Mouse (Mus musculus): Measurements from ENCODE around the gene Gprin2. TPM values are rescaled to one million over a fixed set of nuclear protein-coding genes. Genes with fewer than 3 reads are reported as not detected.

The Gprin2 gene
- polyA plus RNA-seq, 1 experiment = under 0.01 TPM

DNA sequence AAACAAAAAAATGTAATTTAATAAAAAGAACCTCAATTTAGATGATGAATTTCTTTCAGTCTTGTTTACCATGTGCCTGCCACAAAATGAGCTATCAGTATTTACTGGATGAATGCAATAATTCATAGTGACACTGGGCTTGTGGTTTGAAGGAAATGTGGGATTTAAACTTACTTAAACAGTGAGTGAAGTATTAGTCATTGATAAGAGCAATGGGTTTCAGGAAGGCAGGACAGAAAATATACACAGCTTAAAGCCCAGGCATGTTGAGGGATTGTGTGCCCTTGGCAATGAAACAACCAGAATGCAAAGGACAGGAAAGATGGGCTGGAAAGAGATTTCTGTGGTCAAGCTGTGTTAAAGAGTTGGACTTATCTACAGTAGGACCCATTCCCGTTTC lies 59.1 kb downstream of the Gprin2 start:
- Histone ChIP-seq H3K79me2 (ENCODE audit: control insufficient read depth, insufficient read depth) (no peaks in the 10 kb centered on the region), H3K27me3 (ENCODE audit: control insufficient read depth, insufficient read depth, insufficient read length) (no peaks in the 10 kb centered on the region), H3K4me3 (ENCODE audit: insufficient read depth, poor library complexity, severe bottlenecking) (no peak overlapping the region), H3ac (ENCODE audit: control insufficient read depth, insufficient read length, low read depth) (no peak overlapping the region), H3K36me3 (ENCODE audit: control insufficient read depth, insufficient read depth) (peaks cover 5% of the 10 kb centered on the region), H3K79me3 (ENCODE audit: low read depth) (no peaks in the 10 kb centered on the region)
- TF ChIP-seq MYOG (IDR thresholded peaks at IDR 0.05; ENCODE audit: control insufficient read depth, extremely low read depth, insufficient read length) = no peak
- no peak for TF ChIP-seq CTCF (IDR thresholded peaks at IDR 0.05; ENCODE audit: control insufficient read depth, insufficient read depth, insufficient read length)
- peak; percentile 94 for TF ChIP-seq FOSL1 (IDR thresholded peaks at IDR 0.05; ENCODE audit: insufficient read depth, low read length, poor library complexity, severe bottlenecking)
- peak; percentile 23 for TF ChIP-seq MYOD1 (IDR thresholded peaks at IDR 0.05; ENCODE audit: control insufficient read depth, insufficient read length, low read depth)
- TF ChIP-seq USF1 (IDR thresholded peaks at IDR 0.05; ENCODE audit: low read depth) = no peak
- TF ChIP-seq CEBPB (IDR thresholded peaks at IDR 0.05; ENCODE audit: low read depth) = no peak
- TF ChIP-seq MAX (IDR thresholded peaks at IDR 0.05) = peak; percentile 77

DNA sequence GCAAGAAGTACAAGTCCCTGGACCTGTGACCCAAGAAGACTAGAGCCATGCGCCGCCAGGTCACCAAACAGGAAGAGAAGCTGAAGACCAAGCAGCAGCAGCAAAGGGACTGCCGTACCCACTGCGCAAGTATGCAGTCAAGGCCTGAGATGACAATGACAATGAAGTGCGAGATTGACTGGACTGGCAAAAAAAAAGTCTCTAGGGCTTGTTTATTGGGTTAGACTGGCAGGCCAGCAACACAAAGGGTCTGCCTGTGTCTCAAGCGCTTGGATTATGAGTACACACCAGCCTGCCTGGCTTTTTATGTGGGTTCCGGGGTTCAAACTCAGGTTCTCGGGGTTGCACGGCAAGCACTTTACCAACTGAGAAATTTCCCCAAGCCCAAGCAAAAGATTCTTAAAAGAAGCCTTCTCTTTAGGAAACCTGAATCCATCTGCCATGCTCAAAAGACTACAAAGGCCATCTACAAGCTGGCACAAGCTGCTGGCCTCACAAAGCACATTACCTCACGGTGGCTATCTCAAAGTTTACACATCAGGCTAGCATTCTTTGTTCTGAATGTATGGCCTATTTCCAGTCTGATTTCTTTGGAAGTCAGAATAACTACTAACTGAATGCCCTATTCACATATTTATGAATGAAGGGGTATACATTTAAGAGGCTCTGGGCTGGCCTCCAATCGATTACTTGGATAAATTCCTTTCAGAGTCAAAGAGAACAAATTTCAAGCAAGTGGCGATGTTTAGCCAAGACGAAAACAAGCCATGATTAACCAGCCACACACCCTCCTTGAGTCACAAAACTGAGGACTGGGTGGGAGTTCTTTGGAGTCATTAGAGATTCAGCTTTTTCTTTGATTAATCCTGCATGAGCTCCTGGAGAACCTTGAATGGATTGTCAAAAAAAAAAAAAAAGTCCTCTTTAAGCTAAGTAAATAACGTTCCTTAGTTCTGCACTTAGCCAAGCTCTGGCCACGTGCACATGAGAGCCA lies 61.5 kb downstream of the Gprin2 start:
- Histone ChIP-seq H3K36me3 (ENCODE audit: control insufficient read depth, insufficient read depth) (no peaks in the 10 kb centered on the region), H3ac (ENCODE audit: control insufficient read depth, insufficient read length, low read depth) (no peak overlapping the region), H3K79me2 (ENCODE audit: control insufficient read depth, insufficient read depth) (no peaks in the 10 kb centered on the region), H3K4me3 (ENCODE audit: insufficient read depth, poor library complexity, severe bottlenecking) (no peak overlapping the region), H3K27me3 (ENCODE audit: control insufficient read depth, insufficient read depth, insufficient read length) (no peaks in the 10 kb centered on the region), H3K79me3 (ENCODE audit: low read depth) (no peaks in the 10 kb centered on the region)
- TF ChIP-seq USF1 (IDR thresholded peaks at IDR 0.05; ENCODE audit: low read depth) (no peak), FOSL1 (IDR thresholded peaks at IDR 0.05; ENCODE audit: insufficient read depth, low read length, poor library complexity, severe bottlenecking) (no peak), MAX (IDR thresholded peaks at IDR 0.05) (no peak), CTCF (IDR thresholded peaks at IDR 0.05; ENCODE audit: control insufficient read depth, insufficient read depth, insufficient read length) (no peak), MYOG (IDR thresholded peaks at IDR 0.05; ENCODE audit: control insufficient read depth, extremely low read depth, insufficient read length) (no peak), MYOD1 (IDR thresholded peaks at IDR 0.05; ENCODE audit: control insufficient read depth, insufficient read length, low read depth) (no peak), CEBPB (IDR thresholded peaks at IDR 0.05; ENCODE audit: low read depth) (no peak)

Other genes with a start within 250 kb of the Gprin2 start
- not detected for gene Rbp3, start 247.7 kb downstream of the Gprin2 start, polyA plus RNA-seq (2012; fragmentation: generic; extraction: Trizol)
- gene Zfp488, start 222.9 kb downstream of the Gprin2 start, polyA plus RNA-seq (2012; fragmentation: generic; extraction: Trizol) = not detected
- not detected for gene Gm30083, start 186.5 kb downstream of the Gprin2 start, polyA plus RNA-seq (2012; fragmentation: generic; extraction: Trizol)
- gene Gm5460, start 184.9 kb downstream of the Gprin2 start, polyA plus RNA-seq (2012; fragmentation: generic; extraction: Trizol) = not detected
- 0.01 TPM for gene Antxrl, start 148.9 kb downstream of the Gprin2 start, polyA plus RNA-seq (2012; fragmentation: generic; extraction: Trizol)
- 33.1 TPM for gene Anxa8, start 115.7 kb downstream of the Gprin2 start, polyA plus RNA-seq (2012; fragmentation: generic; extraction: Trizol)
- 0.59 TPM for gene A630023A22Rik, start 98.9 kb downstream of the Gprin2 start, polyA plus RNA-seq (2012; fragmentation: generic; extraction: Trizol)
- 0.36 TPM for gene Npy4r, start 49.2 kb downstream of the Gprin2 start, polyA plus RNA-seq (2012; fragmentation: generic; extraction: Trizol)
- 0.01 TPM for gene Syt15, start 17.9 kb upstream of the Gprin2 start, polyA plus RNA-seq (2012; fragmentation: generic; extraction: Trizol)
- gene Shld2, start 108.8 kb upstream of the Gprin2 start, polyA plus RNA-seq (2012; fragmentation: generic; extraction: Trizol) = 2.7 TPM
- gene Glud1, start 109.1 kb upstream of the Gprin2 start, polyA plus RNA-seq (2012; fragmentation: generic; extraction: Trizol) = 136 TPM
- not detected for gene Fam25c, start 153.8 kb upstream of the Gprin2 start, polyA plus RNA-seq (2012; fragmentation: generic; extraction: Trizol)
- 1.4 TPM for gene Sncg, start 173.1 kb upstream of the Gprin2 start, polyA plus RNA-seq (2012; fragmentation: generic; extraction: Trizol)
- 0.04 TPM for gene Mmrn2, start 173.8 kb upstream of the Gprin2 start, polyA plus RNA-seq (2012; fragmentation: generic; extraction: Trizol)

All from C2C12 (cell line).